Mouse (Mus musculus): ENCODE results near the gene Urod.
A peak's percentile ranks its signal among the peaks of the same experiment; 100 is the strongest.

The Urod gene

GRCm38 (mm10) chr4:116995131-116995797 is 1.1 kb upstream of the Urod start, which contains the start of gene Hectd3:
Gene Hectd3, plus strand, starts transcription at chr4:116995317.
- DNase-seq (ENCODE audit: low read depth, low spot score), result peak; percentile 88

DNA sequence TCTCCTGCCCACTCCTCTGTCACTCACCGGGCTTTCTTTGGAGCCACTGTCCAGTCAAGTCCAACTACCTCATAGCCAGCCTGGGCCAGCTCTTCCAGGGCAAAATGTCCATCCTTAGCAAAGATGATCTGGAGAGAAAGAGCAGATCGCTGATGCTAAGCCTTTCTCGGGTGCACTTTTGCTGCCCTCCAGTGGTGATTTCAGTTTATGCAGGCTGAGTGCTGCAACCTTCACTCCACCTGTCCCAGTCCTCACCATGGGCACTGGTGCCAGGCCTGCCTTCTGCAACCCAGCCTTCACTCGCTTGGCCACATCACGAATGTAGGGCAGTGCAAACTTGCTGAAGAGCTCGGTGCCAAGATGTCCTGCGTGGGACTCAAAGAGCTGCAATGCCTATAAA is 2.8 kb downstream of the Urod start:
- peak; percentile 80 for DNase-seq (ENCODE audit: low read depth, low spot score)

DNA sequence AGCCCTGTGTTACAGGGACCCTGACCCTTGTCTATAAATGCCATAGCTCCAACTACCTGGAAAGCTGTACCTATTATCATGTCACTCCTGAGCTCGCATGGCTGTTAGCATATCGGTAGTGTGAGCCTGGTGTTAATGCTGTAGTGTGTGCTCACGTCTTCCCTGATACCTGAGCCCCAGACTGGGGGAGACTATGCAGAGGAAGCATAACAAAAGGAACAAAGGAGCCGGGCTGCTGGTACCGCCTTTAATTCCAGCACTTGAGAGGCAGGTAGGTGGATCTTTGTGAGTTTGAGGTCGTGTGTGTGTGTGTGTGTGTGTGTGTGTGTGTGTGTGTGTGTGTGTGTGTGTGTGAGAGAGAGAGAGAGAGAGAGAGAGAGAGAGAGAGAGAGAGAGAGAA is 4.5 kb downstream of the Urod start:
- DNase-seq (ENCODE audit: low read depth, low spot score), result no peak

DNA sequence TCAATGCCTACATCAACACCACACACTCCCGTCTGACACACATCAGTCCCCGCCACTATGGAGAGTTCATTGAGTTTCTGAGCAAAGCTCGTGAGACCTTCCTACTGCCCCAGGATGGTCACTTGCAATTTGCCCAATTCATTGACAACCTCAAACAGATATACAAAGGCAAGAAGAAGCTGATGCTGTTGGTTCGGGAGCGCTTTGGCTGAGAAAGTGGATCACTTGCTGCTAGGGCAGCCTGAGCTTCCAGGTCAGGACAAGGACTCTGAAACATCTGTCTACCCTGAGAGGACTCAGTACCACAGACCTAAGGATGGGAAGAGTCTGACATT is 7.1 kb downstream of the Urod start:
- no peak for DNase-seq (ENCODE audit: low read depth, low spot score)

DNA sequence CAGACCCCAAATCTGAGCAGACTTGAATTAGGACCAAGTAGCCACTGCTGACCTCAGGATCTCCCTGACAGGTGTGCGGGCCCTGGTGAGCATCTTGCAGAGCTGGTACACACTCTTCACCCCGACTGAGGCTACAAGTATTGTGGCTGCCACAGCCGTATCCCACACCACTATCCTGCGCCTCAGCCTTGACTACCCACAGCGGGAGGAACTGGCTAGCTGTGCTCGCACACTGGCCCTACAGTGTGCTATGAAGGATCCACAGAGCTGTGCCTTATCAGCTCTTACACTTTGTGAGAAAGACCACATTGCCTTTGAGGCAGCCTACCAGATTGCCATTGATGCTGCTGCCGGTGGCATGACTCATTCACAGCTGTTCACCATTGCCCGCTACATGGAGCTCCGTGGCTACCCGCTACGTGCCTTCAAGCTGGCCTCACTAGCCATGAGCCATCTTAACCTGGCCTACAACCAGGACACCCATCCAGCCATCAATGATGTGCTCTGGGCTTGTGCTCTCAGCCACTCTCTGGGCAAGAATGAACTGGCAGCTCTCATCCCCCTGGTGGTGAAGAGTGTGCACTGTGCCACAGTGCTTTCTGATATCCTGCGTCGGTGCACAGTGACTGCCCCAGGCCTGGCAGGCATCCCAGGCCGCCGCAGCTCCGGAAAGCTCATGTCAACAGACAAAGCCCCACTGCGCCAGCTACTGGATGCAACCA is 7.7 kb downstream of the Urod start:
- DNase-seq (ENCODE audit: low read depth, low spot score), result peak; percentile 50

GRCm38 (mm10) chr4:116985681-116986080 is 8.5 kb downstream of the Urod start:
- DNase-seq (ENCODE audit: low read depth, low spot score), result no peak

GRCm38 (mm10) chr4:116976503-116976902 is 17.7 kb downstream of the Urod start:
- DNase-seq (ENCODE audit: low read depth, low spot score), result peak; percentile 26

GRCm38 (mm10) chr4:116954951-116955350 is 39.3 kb downstream of the Urod start:
- peak; percentile 76 for DNase-seq (ENCODE audit: low read depth, low spot score)

DNA sequence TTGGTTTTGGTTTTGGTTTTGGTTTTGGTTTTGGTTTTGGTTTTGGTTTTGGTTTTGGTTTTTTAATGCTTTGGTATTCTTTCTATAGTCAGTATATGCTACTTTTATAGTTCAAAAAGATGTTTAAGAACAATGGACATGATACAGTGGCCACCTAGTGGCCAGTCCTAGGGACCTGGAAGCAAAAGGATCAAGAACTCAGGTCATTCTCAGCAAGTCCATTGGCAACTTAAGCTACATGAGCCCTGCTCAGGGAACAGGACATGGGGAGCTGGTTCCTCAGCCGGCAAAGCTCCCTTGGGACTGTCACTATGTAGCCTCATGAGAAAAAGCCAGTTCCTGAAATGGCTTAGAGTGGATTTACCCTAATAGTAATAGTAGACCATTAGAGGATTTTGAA is 42.6 kb downstream of the Urod start:
- no peak for DNase-seq (ENCODE audit: low read depth, low spot score)

- no peak for DNase-seq (ENCODE audit: low read depth, low spot score)
Measured at GRCm38 (mm10) chr4:116944055-116944454, 50.2 kb downstream of the Urod start.

DNA sequence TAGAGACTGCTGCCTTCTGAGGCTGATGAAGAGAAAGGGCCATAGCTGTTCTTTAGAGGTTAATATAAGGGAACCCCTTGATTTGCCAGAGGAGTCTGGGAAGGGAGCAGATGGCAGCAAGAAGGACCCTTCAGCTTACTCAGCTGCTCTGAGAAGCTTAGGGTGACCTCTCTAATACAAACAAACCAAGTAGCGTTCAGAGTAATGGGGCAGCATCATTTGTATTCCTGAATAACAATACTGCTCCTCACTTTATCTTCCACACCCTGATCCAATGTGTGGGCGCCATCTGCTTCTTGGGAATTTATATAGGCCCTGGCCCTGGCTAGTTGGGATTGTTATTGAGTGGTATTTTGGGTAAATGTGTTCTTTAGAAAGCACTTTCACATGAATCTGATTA is 51.5 kb downstream of the Urod start:
- no peak for DNase-seq (ENCODE audit: low read depth, low spot score)

Data from A20 (cell line).